Mouse (Mus musculus): ENCODE data around the gene Uts2r. TPM values are rescaled to one million over a fixed set of nuclear protein-coding genes. Genes with fewer than 3 reads are reported as not detected.

Gene Uts2r
- polyA plus RNA-seq (2012; rRNA removed), result 0.01 and 0.03 TPM in 2 replicates

GRCm38 (mm10) chr11:121159971-121160370 lies at the start of gene Uts2r:
TSS of gene Uts2r (plus strand) at chr11:121160271.

DNA sequence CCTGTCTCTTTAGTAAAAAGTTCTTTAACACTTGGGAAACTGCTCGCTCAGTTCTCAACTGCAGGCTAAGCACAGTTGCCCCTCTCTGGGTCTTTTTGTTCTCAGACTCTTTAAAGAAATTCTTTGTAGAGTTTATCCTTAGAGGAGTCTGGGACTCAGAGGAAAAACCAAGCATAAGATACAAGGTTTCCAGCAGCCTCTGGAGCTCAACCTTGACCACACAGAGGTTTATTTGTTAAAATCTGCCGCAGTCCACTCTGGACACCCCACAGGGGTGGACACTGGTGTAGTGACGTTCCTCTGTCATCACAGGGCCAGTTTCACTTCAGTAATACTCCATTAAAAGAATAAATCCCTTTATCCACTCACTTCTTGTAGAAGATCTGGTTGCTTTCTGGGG lies 41.5 kb upstream of the Uts2r start, which contains the start of gene Tex19.2:
Tex19.2 (minus strand) TSS at position 101 of the 400 bp plus-strand sequence.

DNA sequence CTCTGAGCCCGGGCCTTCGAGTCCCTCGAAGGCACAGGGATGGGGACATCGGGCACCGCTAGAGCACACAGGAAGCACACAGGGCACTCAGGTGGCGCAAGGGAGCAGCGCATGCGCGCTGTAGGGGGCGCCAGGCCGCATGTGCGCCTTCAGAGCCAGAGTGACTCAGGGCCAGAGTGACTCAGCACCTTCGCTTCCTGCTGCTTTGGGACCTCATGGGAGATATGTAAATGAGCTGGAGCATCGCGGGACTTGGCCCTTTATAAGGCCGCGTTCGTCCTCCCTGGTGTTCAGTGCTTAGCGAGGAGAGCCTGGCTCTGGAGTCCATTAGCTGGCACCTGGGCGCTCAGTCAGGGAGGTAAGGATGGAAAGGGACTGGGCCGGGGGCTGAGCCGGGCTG lies 14.2 kb upstream of the Uts2r start, which contains the start of gene Tex19.1:
Tex19.1 (plus strand) TSS at position 279 of the 400 bp plus-strand sequence.

GRCm38 (mm10) chr11:121204161-121205006 lies 44.3 kb downstream of the Uts2r start, which contains the start of the genes Hexdc and Ogfod3:
TSS of gene Hexdc (plus strand) at chr11:121204433.
TSS of gene Ogfod3 (minus strand) at chr11:121204711.

Other genes with a start within 250 kb of the Uts2r start
- gene Ccdc57, start 227.4 kb upstream of the Uts2r start, polyA plus RNA-seq (2012; rRNA removed), result 1.4 and 1.7 TPM in 2 replicates
- gene Slc16a3, start 211.8 kb upstream of the Uts2r start, polyA plus RNA-seq (2012; rRNA removed), result 19.7 and 22.6 TPM in 2 replicates
- gene Csnk1d, start 168.9 kb upstream of the Uts2r start, polyA plus RNA-seq (2012; rRNA removed), result 25.7 and 28.4 TPM in 2 replicates
- gene Cd7, start 120.9 kb upstream of the Uts2r start, polyA plus RNA-seq (2012; rRNA removed), result 0.34 and 0.43 TPM in 2 replicates
- 0.06 and 0.07 TPM in 2 replicates for gene Sectm1b, start 96.7 kb upstream of the Uts2r start, polyA plus RNA-seq (2012; rRNA removed)
- gene Sectm1a, start 79.1 kb upstream of the Uts2r start, polyA plus RNA-seq (2012; rRNA removed), result 0.87 and 1.2 TPM in 2 replicates
- gene Tex19.2, start 41.6 kb upstream of the Uts2r start, polyA plus RNA-seq (2012; rRNA removed), result 0.06 and 0.09 TPM in 2 replicates
- 0.06 and 0.18 TPM in 2 replicates for gene Tex19.1, start 14.1 kb upstream of the Uts2r start, polyA plus RNA-seq (2012; rRNA removed)
- 6.9 and 8.6 TPM in 2 replicates for gene Hexdc, start 44.2 kb downstream of the Uts2r start, polyA plus RNA-seq (2012; rRNA removed)
- gene Ogfod3, start 44.4 kb downstream of the Uts2r start, polyA plus RNA-seq (2012; rRNA removed), result 5.6 and 5.9 TPM in 2 replicates
- gene Cybc1, start 69.1 kb downstream of the Uts2r start, polyA plus RNA-seq (2012; rRNA removed), result 14.7 and 18.6 TPM in 2 replicates
- 40.0 and 45.3 TPM in 2 replicates for gene Narf, start 77.0 kb downstream of the Uts2r start, polyA plus RNA-seq (2012; rRNA removed)
- 8.5 and 9.7 TPM in 2 replicates for gene Foxk2, start 99.7 kb downstream of the Uts2r start, polyA plus RNA-seq (2012; rRNA removed)
- 14.8 and 16.9 TPM in 2 replicates for gene Wdr45b, start 194.2 kb downstream of the Uts2r start, polyA plus RNA-seq (2012; rRNA removed)
- 0.18 and 0.33 TPM in 2 replicates for gene Rab40b, start 228.0 kb downstream of the Uts2r start, polyA plus RNA-seq (2012; rRNA removed)